Mouse (Mus musculus) left cerebral cortex, postnatal 25 days (tissue): ENCODE data around the gene A030005K14Rik. TPM values are rescaled to one million over a fixed set of nuclear protein-coding genes. Genes with fewer than 3 reads are reported as not detected.

Experiments
- DNase-seq, 2 experiments: peaks; one replicate each; pipeline ENCODE4 v3.0.0; 2022; ENCODE audit warnings: low spot score in 2 of 2, mixed read lengths in 1 of 2
- intact Hi-C: fragments of 180-260 bp; cut with DNase I; formaldehyde crosslinking; loops from one replicate; pipeline ENCODE4 v1.15.1; 2025
- total RNA-seq, 2 experiments: library from RNA; stranded (reverse); gene quantifications; 2 replicates each; pipeline ENCODE4 v1.2.3; 2021

A030005K14Rik gene
- total RNA-seq, 2 experiments from 2014 or later = not detected

DNA sequence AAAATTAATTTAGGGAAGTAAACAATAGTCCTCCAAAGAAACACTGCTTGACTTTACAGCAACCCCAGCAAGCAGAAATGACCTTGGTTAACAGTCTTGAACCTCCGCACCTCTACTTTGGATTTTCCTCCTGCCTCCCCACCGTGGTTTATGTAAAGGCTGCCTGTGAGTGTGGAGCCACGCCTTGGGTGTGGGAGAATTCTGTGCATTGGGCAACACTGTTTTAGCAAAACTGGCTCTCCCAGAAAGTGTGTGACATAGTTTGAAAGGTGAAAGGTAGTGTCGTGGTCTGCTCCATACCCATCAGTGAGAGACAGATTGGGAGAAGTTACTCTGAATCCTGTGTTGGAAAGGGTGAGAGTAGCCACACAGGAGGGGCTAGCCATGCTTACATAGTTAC lies 20.1 kb downstream of the A030005K14Rik start:
- intact Hi-C loops = no loop called here
- no peak for DNase-seq

DNA sequence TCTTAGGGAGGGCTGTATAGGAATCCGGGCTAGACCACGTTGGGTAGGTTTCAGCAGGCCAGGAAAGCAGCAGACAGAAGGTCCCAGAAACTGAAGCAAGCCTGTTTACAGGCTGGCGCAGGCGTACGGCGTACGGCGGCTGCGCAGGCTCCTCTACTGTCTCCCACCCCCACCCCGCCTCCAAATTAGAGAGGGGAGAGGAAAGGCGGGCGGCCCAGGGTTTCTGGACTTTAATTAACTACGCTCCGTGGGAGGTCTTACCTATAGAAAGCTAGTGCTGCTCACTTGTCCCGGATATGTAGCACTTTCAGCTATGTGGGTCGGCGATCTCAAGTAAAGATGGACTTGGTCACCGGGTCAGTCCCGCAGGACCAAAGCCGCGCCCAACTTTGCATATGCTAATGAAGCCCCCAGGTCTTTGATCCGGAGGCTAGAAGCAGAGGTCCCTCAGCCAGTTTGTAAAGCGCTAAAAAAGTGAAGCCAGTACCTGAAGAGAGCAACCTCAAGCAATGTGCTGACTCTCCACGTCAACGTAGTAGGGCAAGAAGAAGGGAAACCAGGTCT lies 21.0 kb downstream of the A030005K14Rik start, which contains the start of gene Slc19a3:
TSS of gene Slc19a3 (minus strand) at position 340 of the 564 bp plus-strand sequence.
- peak; percentile 32 to 59 for DNase-seq
- intact Hi-C loops = no loop called here

DNA sequence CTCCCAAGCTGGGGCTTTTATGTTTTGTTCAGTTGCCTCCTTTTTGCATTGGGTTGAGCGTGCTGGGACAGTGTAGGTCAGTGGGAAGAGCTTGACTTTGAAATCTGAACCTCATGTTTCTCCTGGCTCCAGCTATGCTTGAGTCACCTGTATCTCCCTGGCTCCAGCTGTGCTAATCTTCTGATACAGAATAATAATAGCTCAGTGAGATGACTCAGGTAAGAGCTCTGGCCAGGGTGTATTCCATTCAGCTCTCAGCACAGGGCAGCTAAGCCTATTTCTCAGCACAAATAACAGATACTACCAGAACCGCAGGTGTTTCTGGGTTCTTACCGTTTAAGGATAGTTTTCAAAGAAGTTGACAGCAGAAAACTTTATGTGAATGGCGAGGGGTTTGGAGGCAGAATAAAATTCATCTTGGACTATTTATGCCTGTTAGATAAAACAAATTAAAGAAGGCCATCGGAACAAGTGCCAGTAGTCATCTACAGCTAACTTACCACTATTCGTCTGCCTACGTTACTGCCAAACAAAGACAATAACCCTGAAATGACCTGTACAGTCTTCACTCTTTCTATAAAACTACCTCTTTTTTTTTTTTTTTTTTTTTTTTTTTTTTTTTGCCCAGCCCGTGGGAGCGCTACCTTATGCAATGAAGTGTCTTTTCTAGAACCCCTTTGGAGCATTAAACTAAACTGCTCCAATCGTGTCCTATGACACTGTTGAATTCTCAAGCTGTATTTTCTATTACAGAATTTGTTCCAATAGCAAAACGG lies 22.1 kb downstream of the A030005K14Rik start:
- DNase-seq = no peak
- intact Hi-C loops = no loop called here

DNA sequence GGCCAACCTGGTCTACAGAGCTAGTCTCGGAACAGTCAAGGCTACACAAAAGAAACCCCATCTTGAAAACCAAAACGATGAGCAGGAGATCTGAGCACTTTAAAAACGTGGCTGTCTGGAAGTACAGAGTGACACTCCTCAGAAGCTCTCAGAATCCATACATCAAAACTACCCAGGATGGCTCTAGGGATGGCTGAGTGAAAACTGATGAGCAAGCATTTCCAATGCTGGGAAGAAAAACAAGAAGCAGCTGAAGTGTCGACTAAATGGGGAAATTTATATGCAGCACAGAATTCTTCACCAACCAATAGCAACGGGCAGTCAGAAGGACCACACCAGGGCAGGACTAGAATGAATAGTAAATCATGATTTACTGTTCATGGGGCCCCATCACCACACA lies 24.7 kb downstream of the A030005K14Rik start:
- DNase-seq = no peak
- intact Hi-C loops = no loop called here

DNA sequence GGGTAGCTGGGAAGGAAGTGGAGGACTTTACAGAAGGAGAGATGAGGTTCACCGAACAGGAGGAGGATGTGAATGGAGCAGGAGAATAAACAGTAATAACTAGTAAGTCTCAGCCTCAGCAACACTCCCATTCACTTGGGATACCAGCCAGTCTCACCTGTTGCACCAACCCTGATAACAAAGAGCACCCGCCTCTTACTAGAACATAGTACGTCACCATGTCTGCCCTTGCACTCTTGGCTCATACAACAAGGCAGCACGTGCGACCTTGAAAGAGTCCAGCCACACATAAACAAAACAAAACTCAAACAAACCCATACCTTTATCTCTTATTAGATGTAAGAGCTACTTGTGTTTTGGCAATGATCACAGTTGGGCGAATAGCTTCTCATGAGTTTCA lies 26.7 kb downstream of the A030005K14Rik start:
- DNase-seq = no peak
- intact Hi-C loops = no loop called here

DNA sequence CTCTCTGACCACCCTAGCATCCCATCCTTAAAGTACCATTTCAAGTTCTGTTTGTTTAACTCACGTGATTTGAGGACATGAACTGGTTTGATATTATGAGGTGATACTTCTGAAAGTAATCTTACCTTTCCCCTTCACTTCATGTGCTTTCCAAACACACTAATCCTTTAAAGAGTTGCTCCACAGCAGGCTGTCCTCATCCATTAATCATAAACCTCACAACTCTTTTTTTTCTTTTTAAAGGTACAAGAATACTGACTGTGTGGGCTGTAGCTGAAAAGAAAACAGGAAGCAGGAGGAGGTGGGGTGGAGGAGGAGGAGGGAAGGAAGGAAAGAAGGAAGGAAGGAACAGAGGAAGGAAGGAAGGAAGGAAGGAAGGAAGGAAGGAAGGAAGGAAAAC lies 27.2 kb downstream of the A030005K14Rik start:
- no peak for DNase-seq
- intact Hi-C loops = no loop called here

DNA sequence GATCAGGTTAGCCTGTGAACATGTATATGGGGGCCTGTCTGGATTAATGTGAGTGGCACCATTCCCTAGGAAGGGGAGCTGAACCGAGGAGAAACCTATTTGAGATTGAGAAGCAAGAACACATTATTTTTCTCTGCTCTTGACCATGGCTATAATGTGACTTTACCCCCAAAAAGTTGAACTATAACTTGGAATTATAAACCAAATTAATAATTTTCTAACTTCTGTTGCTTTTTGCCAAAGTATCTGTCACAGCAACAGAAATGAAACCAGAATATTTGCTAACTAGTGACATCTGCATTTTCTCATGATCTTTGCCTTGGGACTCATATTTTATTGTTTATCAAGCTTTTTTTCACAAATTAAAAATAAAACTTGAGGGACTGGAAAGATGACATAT lies 42.6 kb downstream of the A030005K14Rik start:
- DNase-seq = no peak
- intact Hi-C loops = no loop called here

DNA sequence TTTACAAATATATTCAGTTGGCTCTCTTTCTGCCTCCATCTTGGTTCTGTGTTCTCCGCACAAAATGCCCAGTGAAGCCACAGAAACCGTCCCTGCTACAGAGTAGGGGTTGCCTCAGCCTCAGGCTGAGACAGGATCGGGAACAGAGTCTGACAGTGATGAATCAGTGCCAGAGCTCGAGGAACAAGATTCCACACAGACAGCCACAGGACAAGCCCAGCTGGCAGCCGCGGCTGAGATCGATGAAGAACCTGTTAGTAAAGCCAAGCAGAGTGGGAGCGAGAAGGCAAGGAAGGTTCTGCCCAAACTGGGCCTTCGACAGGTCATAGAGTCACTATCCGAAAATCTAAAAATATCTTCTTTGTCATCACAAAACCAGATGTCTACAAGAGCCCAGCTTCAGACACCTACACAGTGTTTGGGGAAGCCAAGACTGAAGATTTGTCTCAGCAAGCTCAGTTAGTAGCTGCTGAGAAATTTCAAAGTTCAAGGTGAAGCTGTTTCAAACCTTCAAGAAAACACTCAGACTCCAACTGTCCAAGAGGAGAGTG lies 43.8 kb downstream of the A030005K14Rik start:
- intact Hi-C loops = no loop called here
- DNase-seq = no peak

DNA sequence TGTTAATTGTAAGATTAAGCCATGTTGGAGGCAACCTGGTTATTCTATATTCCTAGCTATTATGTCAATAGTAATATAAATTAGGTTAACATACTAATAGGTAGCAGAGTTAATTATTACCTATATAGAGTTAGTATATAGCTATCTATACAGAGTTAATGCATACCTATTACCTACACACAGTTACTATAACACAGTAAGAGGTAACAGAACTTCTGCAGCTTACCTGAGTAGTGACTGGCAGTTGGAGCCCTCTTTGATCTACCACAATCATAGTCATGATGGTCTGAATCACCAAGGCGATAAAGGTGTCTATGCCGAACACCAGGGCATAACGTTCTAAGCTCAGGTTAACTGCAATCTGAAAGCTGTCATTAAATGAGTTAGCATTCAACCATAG lies 44.7 kb downstream of the A030005K14Rik start:
- intact Hi-C loops = no loop called here

More for the DNA sequence above, 44.7 kb downstream of the A030005K14Rik start:
- DNase-seq = no peak

Other genes starting within 250 kb of the A030005K14Rik start
- gene Agfg1, start 219.9 kb downstream of the A030005K14Rik start, total RNA-seq = 10 to 100 TPM; 81.8 to 88.6 TPM
- gene A030005L19Rik, start 146.1 kb downstream of the A030005K14Rik start, total RNA-seq = 1 to 10 TPM in 1 of 2 experiments, under 1 TPM in 1; 0.87 to 1.2 TPM
- gene A030014E15Rik, start 134.5 kb downstream of the A030005K14Rik start, total RNA-seq = not detected
- not detected for gene Gm6217, start 128.0 kb downstream of the A030005K14Rik start, total RNA-seq
- not detected for gene A030003K21Rik, start 116.0 kb downstream of the A030005K14Rik start, total RNA-seq
- not detected for gene Gm7544, start 103.4 kb downstream of the A030005K14Rik start, total RNA-seq
- gene Gm47955, start 99.1 kb downstream of the A030005K14Rik start, total RNA-seq = not detected
- gene Gm47959, start 58.8 kb downstream of the A030005K14Rik start, total RNA-seq = not detected
- gene Slc19a3, start 20.9 kb downstream of the A030005K14Rik start, total RNA-seq = 1 to 10 TPM; 2.8 to 2.9 TPM
- gene Krtap28-10, start 16.9 kb downstream of the A030005K14Rik start, total RNA-seq = not detected
- gene Gm47969, start 14.4 kb downstream of the A030005K14Rik start, total RNA-seq = not detected
- gene Krtap28-13, start 1.6 kb upstream of the A030005K14Rik start, total RNA-seq = not detected
- gene Ccl20, start 57.4 kb upstream of the A030005K14Rik start, total RNA-seq = not detected
- gene Daw1, start 100.4 kb upstream of the A030005K14Rik start, total RNA-seq = under 1 TPM; 0.32 to 0.39 TPM